Mouse (Mus musculus): Measurements from ENCODE around the gene Olfr550. TPM values are rescaled to one million over a fixed set of nuclear protein-coding genes. Genes with fewer than 3 reads are reported as not detected.

The Olfr550 gene
- not detected in 2 replicates for polyA plus RNA-seq (2012; rRNA removed)

- WGBS = 88% methylated on average over 8 of the region's 8 CpGs
- Histone ChIP-seq H3K27ac (ENCODE audit: insufficient read depth, low read length) (no peak within 1 kb of the TSS), H3K4me3 (replicated peaks; ENCODE audit: insufficient read depth, low read depth, low read length) (no peak within 1 kb of the TSS), H3K4me1 (ENCODE audit: control insufficient read depth, insufficient read depth, low read length) (no peaks in the 10 kb centered on the region), H3K27me3 (ENCODE audit: control insufficient read depth, insufficient read depth, low read length) (no peaks in the 10 kb centered on the region)
- no peak for DNase-seq
- TF ChIP-seq POLR2A (IDR thresholded peaks at IDR 0.05; ENCODE audit: borderline replicate concordance, insufficient read depth, low read length) (no peak), CTCF (IDR thresholded peaks at IDR 0.05; ENCODE audit: borderline replicate concordance, insufficient read depth, low read depth, low read length) (no peak)
These were observed at the start of gene Olfr550 for GRCm38 (mm10) chr7:102571142-102571541. Gene Olfr550 (plus strand): TSS chr7:102571442.

GRCm38 (mm10) chr7:102529052-102529451, 42.2 kb upstream of the Olfr550 start:
- TF ChIP-seq CTCF (IDR thresholded peaks at IDR 0.05; ENCODE audit: borderline replicate concordance, insufficient read depth, low read depth, low read length) = no peak
- no peak overlapping the region for H3K4me3 ChIP-seq (replicated peaks; ENCODE audit: insufficient read depth, low read depth, low read length)
- no peaks in the 10 kb centered on the region; the same call in 1 of the 2 replicates for H3K27me3 ChIP-seq (ENCODE audit: control insufficient read depth, insufficient read depth, low read length)
- H3K27ac ChIP-seq (ENCODE audit: insufficient read depth, low read length) = no peak overlapping the region
- DNase-seq = no peak
- 88% methylated on average over 1 of the region's 1 CpGs for WGBS
- no peaks in the 10 kb centered on the region for H3K4me1 ChIP-seq (ENCODE audit: control insufficient read depth, insufficient read depth, low read length)

GRCm38 (mm10) chr7:102534449-102534848, 36.8 kb upstream of the Olfr550 start, which contains the start of gene Olfr547:
Gene Olfr547 (plus strand): TSS chr7:102534749.
- Histone ChIP-seq H3K4me3 (replicated peaks; ENCODE audit: insufficient read depth, low read depth, low read length) (no peak within 1 kb of the TSS), H3K4me1 (ENCODE audit: control insufficient read depth, insufficient read depth, low read length) (no peaks in the 10 kb centered on the region), H3K27ac (ENCODE audit: insufficient read depth, low read length) (no peak within 1 kb of the TSS), H3K27me3 (ENCODE audit: control insufficient read depth, insufficient read depth, low read length) (no peaks in the 10 kb centered on the region; the same call in 1 of the 2 replicates)
- 75% methylated on average over 1 of the region's 1 CpGs for WGBS
- no peak for TF ChIP-seq CTCF (IDR thresholded peaks at IDR 0.05; ENCODE audit: borderline replicate concordance, insufficient read depth, low read depth, low read length)
- no peak for TF ChIP-seq POLR2A (IDR thresholded peaks at IDR 0.05; ENCODE audit: borderline replicate concordance, insufficient read depth, low read length)
- no peak for DNase-seq

- H3K27me3 ChIP-seq (ENCODE audit: control insufficient read depth, insufficient read depth, low read length) = no peaks in the 10 kb centered on the region
- no peak within 1 kb of the TSS for H3K27ac ChIP-seq (ENCODE audit: insufficient read depth, low read length)
- TF ChIP-seq POLR2A (IDR thresholded peaks at IDR 0.05; ENCODE audit: borderline replicate concordance, insufficient read depth, low read length) (no peak), CTCF (IDR thresholded peaks at IDR 0.05; ENCODE audit: borderline replicate concordance, insufficient read depth, low read depth, low read length) (no peak)
- 76% methylated on average over 2 of the region's 2 CpGs for WGBS
- H3K4me1 ChIP-seq (ENCODE audit: control insufficient read depth, insufficient read depth, low read length) = no peaks in the 10 kb centered on the region
- no peak within 1 kb of the TSS for H3K4me3 ChIP-seq (replicated peaks; ENCODE audit: insufficient read depth, low read depth, low read length)
- DNase-seq = no peak
These were observed 30.6 kb upstream of the Olfr550 start, which contains the start of gene Olfr548-ps1 for GRCm38 (mm10) chr7:102540596-102540995. Gene Olfr548-ps1 (plus strand): TSS chr7:102540896.

- H3K27me3 ChIP-seq (ENCODE audit: control insufficient read depth, insufficient read depth, low read length) = no peaks in the 10 kb centered on the region
- 67% methylated on average over 3 of the region's 3 CpGs for WGBS
- no peak overlapping the region for H3K4me3 ChIP-seq (replicated peaks; ENCODE audit: insufficient read depth, low read depth, low read length)
- no peak overlapping the region for H3K27ac ChIP-seq (ENCODE audit: insufficient read depth, low read length)
- no peak for DNase-seq
- TF ChIP-seq POLR2A (IDR thresholded peaks at IDR 0.05; ENCODE audit: borderline replicate concordance, insufficient read depth, low read length) (no peak), CTCF (IDR thresholded peaks at IDR 0.05; ENCODE audit: borderline replicate concordance, insufficient read depth, low read depth, low read length) (no peak)
- H3K4me1 ChIP-seq (ENCODE audit: control insufficient read depth, insufficient read depth, low read length) = no peaks in the 10 kb centered on the region
These were observed 30.0 kb upstream of the Olfr550 start for GRCm38 (mm10) chr7:102541251-102541650.

- no peak for TF ChIP-seq CTCF (IDR thresholded peaks at IDR 0.05; ENCODE audit: borderline replicate concordance, insufficient read depth, low read depth, low read length)
- TF ChIP-seq POLR2A (IDR thresholded peaks at IDR 0.05; ENCODE audit: borderline replicate concordance, insufficient read depth, low read length) = no peak
- Histone ChIP-seq H3K27ac (ENCODE audit: insufficient read depth, low read length) (no peak within 1 kb of the TSS), H3K4me3 (replicated peaks; ENCODE audit: insufficient read depth, low read depth, low read length) (no peak within 1 kb of the TSS), H3K27me3 (ENCODE audit: control insufficient read depth, insufficient read depth, low read length) (no peaks in the 10 kb centered on the region), H3K4me1 (ENCODE audit: control insufficient read depth, insufficient read depth, low read length) (no peaks in the 10 kb centered on the region)
- DNase-seq = no peak
- 85% methylated on average over 3 of the region's 3 CpGs for WGBS
These were observed 21.7 kb upstream of the Olfr550 start, which contains the start of gene Olfr549 for GRCm38 (mm10) chr7:102549570-102549969. Gene Olfr549 (plus strand): TSS chr7:102549870.

GRCm38 (mm10) chr7:102553279-102553678, 18.0 kb upstream of the Olfr550 start:
- no peak for DNase-seq
- TF ChIP-seq POLR2A (IDR thresholded peaks at IDR 0.05; ENCODE audit: borderline replicate concordance, insufficient read depth, low read length) = no peak
- TF ChIP-seq CTCF (IDR thresholded peaks at IDR 0.05; ENCODE audit: borderline replicate concordance, insufficient read depth, low read depth, low read length) = no peak
- no peak overlapping the region for H3K4me3 ChIP-seq (replicated peaks; ENCODE audit: insufficient read depth, low read depth, low read length)
- no peak overlapping the region for H3K27ac ChIP-seq (ENCODE audit: insufficient read depth, low read length)
- H3K27me3 ChIP-seq (ENCODE audit: control insufficient read depth, insufficient read depth, low read length) = no peaks in the 10 kb centered on the region
- no peaks in the 10 kb centered on the region for H3K4me1 ChIP-seq (ENCODE audit: control insufficient read depth, insufficient read depth, low read length)
- WGBS = 78% methylated on average over 3 of the region's 3 CpGs

All from cerebellum, adult 2 months (tissue).